26 mouse cellular contexts compared by ENCODE assay signal in genomic region chr19:50220476-50220875, GRCm38 (mm10).
DNase-seq lines count a peak whose midpoint lies in the region; ATAC-seq and TF ChIP-seq lines count a peak whose summit lies in the region.
"Had no signal": no experiment of that assay in that cellular context is flagged by ENCODE, and none has a peak within 500 bp of the region (broad histone marks: within the 10 kb centered on the region; RNA-seq: fewer than 3 reads in every experiment).

No protein-coding gene starts in this region.

- no peak overlapping the region for H3K9ac ChIP-seq in lung, embryonic 14.5 days
- no peak overlapping the region for H3K9ac ChIP-seq in kidney, embryonic 15.5 days
- H3K9ac ChIP-seq: embryonic facial prominence, embryonic 13.5 days; forebrain, embryonic 15.5 days; hindbrain, embryonic 12.5 days; liver, embryonic 15.5 days had no signal

- H3K4me2 ChIP-seq in lung, embryonic 14.5 days: no peak overlapping the region
- no peak overlapping the region for H3K4me2 ChIP-seq in kidney, embryonic 15.5 days
- H3K4me2 ChIP-seq: embryonic facial prominence, embryonic 13.5 days; forebrain, embryonic 15.5 days; hindbrain, embryonic 12.5 days; liver, embryonic 15.5 days had no signal

- no peaks in the 10 kb centered on the region for H3K36me3 ChIP-seq in lung, embryonic 14.5 days (ENCODE audit: insufficient read depth)
- H3K36me3 ChIP-seq in kidney, embryonic 15.5 days: no peaks in the 10 kb centered on the region
- H3K36me3 ChIP-seq: embryonic facial prominence, embryonic 13.5 days; forebrain, embryonic 15.5 days; G1E; hindbrain, embryonic 12.5 days; liver, embryonic 15.5 days; midbrain, embryonic 10.5 days had no signal

- WGBS in lung, embryonic 14.5 days: 70% methylated on average over 5 of the region's 5 CpGs
- WGBS in kidney, embryonic 15.5 days: 56% methylated on average over 5 of the region's 5 CpGs

- no peak overlapping the region for H3K27ac ChIP-seq in lung, embryonic 14.5 days (ENCODE audit: low read depth)
- no peak overlapping the region for H3K27ac ChIP-seq in kidney, embryonic 15.5 days
- H3K27ac ChIP-seq: embryonic facial prominence, embryonic 13.5 days; forebrain, embryonic 15.5 days; hindbrain, embryonic 12.5 days; liver, embryonic 15.5 days; macrophage; midbrain, embryonic 10.5 days had no signal

- H3K27me3 ChIP-seq in lung, embryonic 14.5 days (ENCODE audit: insufficient read depth, low read length): no peaks in the 10 kb centered on the region
- no peaks in the 10 kb centered on the region for H3K27me3 ChIP-seq in kidney, embryonic 15.5 days
- H3K27me3 ChIP-seq: CH12.LX; embryonic facial prominence, embryonic 13.5 days; forebrain, embryonic 15.5 days; hindbrain, embryonic 12.5 days; liver, embryonic 15.5 days had no signal

- H3K9me3 ChIP-seq in lung, embryonic 14.5 days (ENCODE audit: low read depth, low read length): no peaks in the 10 kb centered on the region
- no peaks in the 10 kb centered on the region for H3K9me3 ChIP-seq in kidney, embryonic 15.5 days (replicated peaks)
- H3K9me3 ChIP-seq: embryonic facial prominence, embryonic 13.5 days; forebrain, embryonic 15.5 days; hindbrain, embryonic 12.5 days; liver, embryonic 15.5 days; midbrain, embryonic 10.5 days had no signal

- TF ChIP-seq CTCF in lung, embryonic 14.5 days (IDR thresholded peaks at IDR 0.05; ENCODE audit: low read depth): no peak

- no peaks in the 10 kb centered on the region for H3K4me1 ChIP-seq in lung, embryonic 14.5 days (ENCODE audit: insufficient read depth)
- H3K4me1 ChIP-seq in kidney, embryonic 15.5 days: no peaks in the 10 kb centered on the region
- H3K4me1 ChIP-seq: embryonic facial prominence, embryonic 13.5 days; forebrain, embryonic 15.5 days; hindbrain, embryonic 12.5 days; liver, embryonic 15.5 days; midbrain, embryonic 10.5 days had no signal

- H3K4me3 ChIP-seq in lung, embryonic 14.5 days (ENCODE audit: low read depth, low read length): no peak overlapping the region
- H3K4me3 ChIP-seq in kidney, embryonic 15.5 days (replicated peaks): no peak overlapping the region
- H3K4me3 ChIP-seq: embryonic facial prominence, embryonic 13.5 days; erythroblast, embryonic 14.5 days; forebrain, embryonic 15.5 days; hindbrain, embryonic 12.5 days; liver, embryonic 15.5 days; midbrain, embryonic 10.5 days had no signal

- no peak for ATAC-seq in lung, embryonic 14.5 days (ENCODE audit: insufficient read depth)
- ATAC-seq in kidney, embryonic 15.5 days (replicated peaks; ENCODE audit: low FRiP score): 0 out of 2 replicates have a peak, but pooled peaks have one; percentile 46
- ATAC-seq in frontal cortex, adult (ENCODE audit: low TSS enrichment): no peak
- ATAC-seq: forebrain, embryonic 15.5 days; intestine, postnatal 0 days; Patski had no signal

- DNase-seq in lung, embryonic 14.5 days: peak; percentile 4
- DNase-seq in lung, postnatal 25 days (ENCODE audit: low spot score): no peak
- peak; percentile 15 for DNase-seq in kidney, adult 18-20 months
- DNase-seq in kidney, postnatal 36 days: peak; percentile 25 to 49
- DNase-seq in thymus, postnatal 14 days: no peak
- DNase-seq: adrenal gland, adult 2 months; B cell, adult 2 months; cerebellum, adult 2 months; cerebellum, postnatal 25 days; gastrocnemius, postnatal 14 days; layer of hippocampus, adult 9-11 months; right cerebral cortex, postnatal 4 days; thymus, postnatal 25 days had no signal

Comparison
In these comparisons a context has a peak if more than half of its experiments do, and no peak if none do; other contexts are left out.
1. DNase-seq: peak in lung, embryonic 14.5 days (single experiment), kidney, adult 18-20 months (single experiment) and kidney, postnatal 36 days (2 of 2); none in lung, postnatal 25 days (single experiment) and thymus, postnatal 14 days (single experiment).